Mouse (Mus musculus): ENCODE measurements around the gene Chmp6. TPM values are rescaled to one million over a fixed set of nuclear protein-coding genes. Genes with fewer than 3 reads are reported as not detected.

The Chmp6 gene
- 59.7 and 67.2 TPM in 2 replicates for total RNA-seq (2012; rRNA removed)
- total RNA-seq (2014; rRNA removed) = 63.2 and 70.6 TPM in 2 replicates
- polyA plus RNA-seq (2012; ENCODE audit: insufficient read length, low read depth) = 50.3 and 67.9 TPM in 2 replicates

DNA sequence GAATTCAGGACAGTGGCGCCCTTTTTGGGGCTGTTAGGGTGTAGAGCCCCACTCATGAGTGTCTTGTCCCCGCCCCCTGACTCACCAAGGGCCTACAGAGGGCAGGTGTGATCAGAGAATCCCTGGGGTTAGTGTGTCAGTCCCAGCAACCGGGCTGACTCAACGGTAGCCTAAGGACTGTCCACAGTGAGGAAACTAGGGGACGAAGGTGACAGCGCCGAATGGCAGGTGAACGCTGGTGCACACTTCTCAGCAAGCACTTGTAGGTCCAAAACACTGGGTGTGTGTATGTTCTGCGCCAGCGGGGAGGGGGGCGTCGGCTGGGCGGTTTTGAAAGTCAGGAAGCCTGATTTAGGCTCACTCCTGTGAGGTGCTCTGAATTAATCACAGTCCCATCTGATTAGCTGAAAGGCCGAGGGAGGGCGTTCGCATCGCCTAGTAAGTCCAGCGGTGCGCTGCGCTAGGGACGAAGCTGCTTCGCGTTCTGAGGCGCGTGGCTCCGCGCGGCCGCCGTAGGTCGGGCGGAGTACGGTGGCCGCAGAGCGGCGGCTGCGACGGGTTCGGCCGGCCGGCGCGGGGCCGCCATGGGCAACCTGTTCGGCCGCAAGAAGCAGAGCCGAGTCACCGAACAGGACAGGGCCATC, at the start of gene Chmp6:
Gene Chmp6, plus strand, starts transcription at position 151 of the 644 bp plus-strand sequence.
- peak within 1 kb of the TSS; percentile 73 to 99 (median 84) for H3K4me3 ChIP-seq (replicated peaks in 1 of 3; ENCODE audit: low read depth in 2 of 3, low read length in 2 of 3, poor library complexity in 1 of 3)
- H3K27ac ChIP-seq (ENCODE audit: insufficient read depth, low read depth) = peak within 1 kb of the TSS; percentile 34
- in situ Hi-C loops (cut with MboI; ENCODE audit: low pct_ligation_motif_present, low pct_unique_long_range_greater_than_20kb, low sequenced_read_pairs) = loop anchor here (10.0 kb wide), 1 partner anchor 181 kb away; the partner anchor contains the start of genes Ndufaf8 and Tepsin
- DNase-seq (ENCODE audit: extremely low read depth) = peak; percentile 76
- H3K9ac ChIP-seq (ENCODE audit: insufficient read depth, low read depth) = peak within 1 kb of the TSS; percentile 85
- peaks cover 7% of the 10 kb centered on the region for H3K27me3 ChIP-seq (replicated peaks)
- peaks cover 19 to 32% of the 10 kb centered on the region in 2 experiments for H3K4me1 ChIP-seq (ENCODE audit: control insufficient read depth in 1 of 2, insufficient read depth in 2 of 2)
- 0 out of 2 replicates have a peak, but pooled peaks cover 3% of the 10 kb centered on the region for H3K79me2 ChIP-seq (replicated peaks; ENCODE audit: control insufficient read depth, extremely low read depth, insufficient read depth, poor library complexity, severe bottlenecking)
- peak within 1 kb of the TSS; percentile 80 for H3K4me2 ChIP-seq (ENCODE audit: insufficient read depth, low read depth, poor library complexity, severe bottlenecking)
- H3K36me3 ChIP-seq (replicated peaks in 1 of 2; ENCODE audit: control insufficient read depth in 1 of 2, insufficient read depth in 1 of 2, low read length in 1 of 2) = peaks cover 32 to 37% of the 10 kb centered on the region in 2 experiments
- H3K9me3 ChIP-seq (replicated peaks; ENCODE audit: low read length) = peaks cover 3% of the 10 kb centered on the region
- no peak for TF ChIP-seq ETS1 (conservative IDR thresholded peaks at IDR 0.05; ENCODE audit: low read depth, low read length)
- peak; percentile 56; the same call in 1 of the 2 replicates for TF ChIP-seq IRF4 (IDR thresholded peaks at IDR 0.05; ENCODE audit: low read depth, low read length)
- no peak for TF ChIP-seq E2F4 (IDR thresholded peaks at IDR 0.05; ENCODE audit: insufficient replicate concordance, low read depth, low read length)
- no peak for TF ChIP-seq JUND (conservative IDR thresholded peaks at IDR 0.05; ENCODE audit: low read depth, low read length)
- TF ChIP-seq ZNF384 (IDR thresholded peaks at IDR 0.05; ENCODE audit: low read depth, low read length) = no peak
- TF ChIP-seq UBTF (IDR thresholded peaks at IDR 0.05; ENCODE audit: low read depth, low read length) = no peak
- peak; percentile 88 for TF ChIP-seq ELF1 (IDR thresholded peaks at IDR 0.05; ENCODE audit: low read depth, low read length)
- no peak; the same call in 1 of the 2 replicates for TF ChIP-seq GABPA (IDR thresholded peaks at IDR 0.05; ENCODE audit: insufficient replicate concordance, low read depth, low read length)
- peak; percentile 88; the same call in 1 of the 2 replicates for TF ChIP-seq KAT2A (IDR thresholded peaks at IDR 0.05; ENCODE audit: insufficient replicate concordance, low read length)
- TF ChIP-seq JUN (IDR thresholded peaks at IDR 0.05; ENCODE audit: insufficient read depth, low read depth, low read length) = no peak
- no peak for TF ChIP-seq POLR2AphosphoS2 (IDR thresholded peaks at IDR 0.05; ENCODE audit: low read depth, low read length)
- TF ChIP-seq MEF2A (IDR thresholded peaks at IDR 0.05; ENCODE audit: borderline replicate concordance, low read depth, low read length) = peak; percentile 85; the same call in 1 of the 2 replicates
- no peak; the same call in 1 of the 2 replicates for TF ChIP-seq MYC (IDR thresholded peaks at IDR 0.05; ENCODE audit: low read depth, low read length)
- peak; percentile 79 for TF ChIP-seq MXI1 (IDR thresholded peaks at IDR 0.05; ENCODE audit: low read depth, low read length)
- TF ChIP-seq SMC3 (IDR thresholded peaks at IDR 0.05; ENCODE audit: low read depth, low read length) = peak; percentile 2; the same call in 1 of the 2 replicates
- TF ChIP-seq CHD2 (IDR thresholded peaks at IDR 0.05; ENCODE audit: low read length) = no peak
- TF ChIP-seq TCF12 (IDR thresholded peaks at IDR 0.05; ENCODE audit: low read depth, low read length) = peak; percentile 88
- TF ChIP-seq MAFK (IDR thresholded peaks at IDR 0.05; ENCODE audit: insufficient replicate concordance, low read length) = no peak
- no peak for TF ChIP-seq ZKSCAN1 (IDR thresholded peaks at IDR 0.05; ENCODE audit: borderline replicate concordance, low read depth, low read length)
- TF ChIP-seq SIN3A (IDR thresholded peaks at IDR 0.05; ENCODE audit: low read length) = peak; percentile 92
- peak; percentile 57 for TF ChIP-seq ZMIZ1 (IDR thresholded peaks at IDR 0.05; ENCODE audit: low read depth, low read length)
- TF ChIP-seq PAX5 (IDR thresholded peaks at IDR 0.05; ENCODE audit: low read length) = no peak
- peak; percentile 46; the same call in 1 of the 2 replicates for TF ChIP-seq NELFE (IDR thresholded peaks at IDR 0.05; ENCODE audit: low read depth, low read length)
- TF ChIP-seq MAX (IDR thresholded peaks at IDR 0.05; ENCODE audit: low read length) = peak; percentile 75
- peak; percentile 7; the same call in 1 of the 2 replicates for TF ChIP-seq RAD21 (IDR thresholded peaks at IDR 0.05; ENCODE audit: low read depth, low read length)
- TF ChIP-seq ZC3H11A (IDR thresholded peaks at IDR 0.05; ENCODE audit: low read depth, low read length) = no peak
- TF ChIP-seq NRF1 (IDR thresholded peaks at IDR 0.05; ENCODE audit: low read depth, low read length) = peak; percentile 68
- TF ChIP-seq TBP (conservative IDR thresholded peaks at IDR 0.05; ENCODE audit: low read depth, low read length) = peak; percentile 56; the same call in 1 of the 2 replicates
- TF ChIP-seq BHLHE40 (IDR thresholded peaks at IDR 0.05; ENCODE audit: low read depth, low read length) = peak; percentile 4; the same call in 1 of the 2 replicates
- peak; percentile 86 for TF ChIP-seq POLR2A (IDR thresholded peaks at IDR 0.05; ENCODE audit: low read depth, low read length)
- no peak for TF ChIP-seq RCOR1 (conservative IDR thresholded peaks at IDR 0.05; ENCODE audit: low read depth, low read length)
- peak; percentile 90 for TF ChIP-seq HCFC1 (IDR thresholded peaks at IDR 0.05; ENCODE audit: low read depth, low read length)
- peak in 1 of 2 experiments; percentile 40; a peak in 2 of 4 replicates for TF ChIP-seq CTCF (conservative IDR thresholded peaks at IDR 0.05 in 1 of 2, IDR thresholded peaks at IDR 0.05 in 1 of 2; ENCODE audit: low read depth in 2 of 2, low read length in 2 of 2)
- TF ChIP-seq USF2 (conservative IDR thresholded peaks at IDR 0.05; ENCODE audit: low read depth, low read length) = no peak
- no peak for TF ChIP-seq CHD1 (IDR thresholded peaks at IDR 0.05; ENCODE audit: low read depth, low read length)
- no peak for TF ChIP-seq EP300 (IDR thresholded peaks at IDR 0.05; ENCODE audit: low read length)
- TF ChIP-seq USF1 (IDR thresholded peaks at IDR 0.05; ENCODE audit: low read depth, low read length) = no peak
- TF ChIP-seq MAZ (IDR thresholded peaks at IDR 0.05; ENCODE audit: low read depth, low read length) = peak; percentile 31; the same call in 1 of the 2 replicates
- dilution Hi-C loops (cut with MboI; ENCODE audit: extremely low pct_ligation_motif_present, extremely low pct_unique_long_range_greater_than_20kb, low sequenced_read_pairs) = no loop called here
